Mouse (Mus musculus): ENCODE results near the gene Dzip1.

DNA sequence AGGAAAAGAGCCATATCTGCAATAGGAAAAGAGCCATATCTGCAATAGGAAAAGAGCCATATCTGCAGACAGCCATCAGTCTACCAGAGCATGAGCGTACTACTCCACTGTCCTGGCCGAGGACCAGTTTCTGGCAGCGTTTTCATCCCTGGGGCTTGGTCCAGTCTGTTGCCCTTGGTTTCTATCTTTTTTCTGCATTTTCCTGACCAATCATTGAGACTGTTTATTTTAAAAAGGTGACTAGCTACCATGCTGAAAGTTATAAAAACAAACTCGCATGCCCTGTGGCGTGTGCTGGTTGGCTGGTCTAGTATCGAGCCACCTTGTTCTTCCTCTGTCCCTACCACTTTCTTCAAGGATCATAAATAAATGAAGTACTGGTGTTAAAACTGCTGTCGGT, 30.0 kb downstream of the Dzip1 start:
- TF ChIP-seq CTCF (IDR thresholded peaks at IDR 0.05; ENCODE audit: low read depth) (no peak), EP300 (optimal IDR thresholded peaks at IDR 0.05) (no peak)

All from stomach, postnatal 0 days (tissue).